Comparison of ENCODE assay signal across 8 mouse cellular contexts in the genomic region with DNA sequence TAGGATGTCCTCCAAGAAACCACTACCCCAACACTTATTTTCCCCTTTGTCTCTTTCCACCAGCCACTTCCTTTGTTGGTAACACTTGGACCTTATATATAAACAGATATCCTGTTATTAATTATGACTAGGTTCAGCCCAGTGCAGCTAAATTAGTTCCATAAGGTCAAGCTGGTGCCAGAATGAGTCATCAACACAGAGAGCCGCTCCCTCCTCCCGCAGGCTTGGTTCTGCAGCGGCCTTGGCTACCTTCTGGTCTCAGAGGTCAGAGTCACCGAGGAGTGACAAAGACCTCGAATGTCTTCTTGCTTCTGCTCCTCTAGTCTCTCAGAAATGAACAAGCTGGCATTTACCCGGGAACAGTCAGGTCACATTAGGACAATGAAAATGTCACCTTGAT.
DNase-seq lines count a peak whose midpoint lies in the region; ATAC-seq lines count a peak whose summit lies in the region.
"Had no signal": no experiment of that assay in that cellular context is flagged by ENCODE, and none has a peak within 500 bp of the region (broad histone marks: within the 10 kb centered on the region; RNA-seq: fewer than 3 reads in every experiment).

No protein-coding gene starts in this region.

- H3K4me2 ChIP-seq in embryonic facial prominence, embryonic 14.5 days (ENCODE audit: low read depth, low read length), result no peak overlapping the region
- H3K4me2 ChIP-seq: heart, embryonic 13.5 days had no signal

- no peaks in the 10 kb centered on the region for H3K27me3 ChIP-seq in embryonic facial prominence, embryonic 14.5 days (replicated peaks; ENCODE audit: control insufficient read depth, insufficient read depth, low read length)
- H3K27me3 ChIP-seq: heart, embryonic 13.5 days had no signal

- no peak overlapping the region for H3K9ac ChIP-seq in embryonic facial prominence, embryonic 14.5 days (ENCODE audit: low read depth, low read length)
- H3K9ac ChIP-seq: heart, embryonic 13.5 days had no signal

- no peak overlapping the region for H3K27ac ChIP-seq in embryonic facial prominence, embryonic 14.5 days (replicated peaks; ENCODE audit: low read depth, low read length)
- H3K27ac ChIP-seq: heart, embryonic 13.5 days had no signal

- no peak overlapping the region for H3K4me3 ChIP-seq in embryonic facial prominence, embryonic 14.5 days (ENCODE audit: low read depth, low read length)
- H3K4me3 ChIP-seq: heart, embryonic 13.5 days had no signal

- H3K9me3 ChIP-seq in embryonic facial prominence, embryonic 14.5 days (ENCODE audit: control insufficient read depth, low read length), result no peaks in the 10 kb centered on the region
- H3K9me3 ChIP-seq: heart, embryonic 13.5 days had no signal

- no peak for ATAC-seq in embryonic facial prominence, embryonic 14.5 days (ENCODE audit: low read depth)
- no peak for ATAC-seq in CD4-positive, CD25-positive, alpha-beta regulatory T cell, adult 4 months

- 40% methylated on average over 6 of the region's 6 CpGs for WGBS in embryonic facial prominence, embryonic 14.5 days

- no peaks in the 10 kb centered on the region for H3K36me3 ChIP-seq in embryonic facial prominence, embryonic 14.5 days (ENCODE audit: control insufficient read depth, insufficient read depth, low read length)
- H3K36me3 ChIP-seq: heart, embryonic 13.5 days had no signal

- H3K4me1 ChIP-seq in embryonic facial prominence, embryonic 14.5 days (ENCODE audit: control insufficient read depth, insufficient read depth, low read length), result peaks cover 8% of the 10 kb centered on the region; the same call in 1 of the 2 replicates
- H3K4me1 ChIP-seq: heart, embryonic 13.5 days had no signal

- DNase-seq in MN1 (ENCODE audit: low spot score) (peak; percentile 49), NIH3T3 (ENCODE audit: low read depth) (peak; percentile 44)
- peak; percentile 29 for DNase-seq in embryonic facial prominence, embryonic 14.5 days (ENCODE audit: low spot score)
- peak; percentile 9 for DNase-seq in kidney, adult 18-20 months
- DNase-seq in frontal cortex, postnatal 36 days (ENCODE audit: low spot score in 2 of 2), result no peak
- no peak for DNase-seq in spleen, postnatal 10 days (ENCODE audit: low spot score in 2 of 2)

Comparison
In these comparisons a context has a peak if more than half of its experiments do, and no peak if none do; other contexts are left out.
1. DNase-seq: peak in MN1 (single experiment), NIH3T3 (single experiment), embryonic facial prominence, embryonic 14.5 days (single experiment) and kidney, adult 18-20 months (single experiment); none in frontal cortex, postnatal 36 days (0 of 2) and spleen, postnatal 10 days (0 of 2).